Mouse (Mus musculus) embryonic facial prominence, embryonic 13.5 days (tissue): ENCODE data around the gene Gm6408. TPM values are rescaled to one million over a fixed set of nuclear protein-coding genes. Genes with fewer than 3 reads are reported as not detected.

Experiments used
- polyA plus RNA-seq: library from polyadenylated mRNA; unstranded; fragments of >200 nt; fragmentation: Nextera tagmentation; extraction: Ambion mirVana; gene quantifications from 2 replicates; pipeline ENCODE4 v1.2.1, GENCODE M21; 2015

Gene Gm6408
- polyA plus RNA-seq, 1 experiment from 2014 or later: not detected

Other genes starting within 250 kb of the Gm6408 start
- gene Wasf3, start 97.0 kb upstream of the Gm6408 start, polyA plus RNA-seq: 4.8 and 4.9 TPM in 2 replicates
- gene Gm6370, start 9.4 kb downstream of the Gm6408 start, polyA plus RNA-seq: not detected in 2 replicates
- gene 4930449I24Rik, start 20.4 kb downstream of the Gm6408 start, polyA plus RNA-seq: not detected in 2 replicates
- gene Gm3402, start 32.2 kb downstream of the Gm6408 start, polyA plus RNA-seq: not detected in 2 replicates
- gene Gm3404, start 43.8 kb downstream of the Gm6408 start, polyA plus RNA-seq: not detected in 2 replicates
- gene Gm3409, start 55.7 kb downstream of the Gm6408 start, polyA plus RNA-seq: not detected in 2 replicates
- not detected in 2 replicates for gene Gm3415, start 74.2 kb downstream of the Gm6408 start, polyA plus RNA-seq
- 0.10 and 0.78 TPM in 2 replicates for gene Gpr12, start 103.3 kb downstream of the Gm6408 start, polyA plus RNA-seq